Mouse (Mus musculus) forebrain, embryonic 10.5 days (tissue): Measurements from ENCODE around the gene Kmo. TPM values are rescaled to one million over a fixed set of nuclear protein-coding genes. Genes with fewer than 3 reads are reported as not detected.

Source experiments
- DNase-seq: peaks from one replicate; pipeline ENCODE4 v3.0.0-alpha.2; 2017; ENCODE audit warnings: low spot score; ENCODE audit errors: extremely low spot score
- H3K27ac ChIP-seq: fragments of 300-500 bp; sonication (generic); 2 replicates; pipeline ENCODE4 v1.5.1; 2016; ENCODE audit warnings: mild to moderate bottlenecking
- H3K27me3 ChIP-seq: fragments of 300-500 bp; sonication (generic); 2 replicates; pipeline ENCODE4 v1.6.1; 2016; ENCODE audit warnings: mild to moderate bottlenecking; ENCODE audit not compliant: poor library complexity, severe bottlenecking
- H3K36me3 ChIP-seq: fragments of 300-500 bp; sonication (generic); replicated peaks from 2 replicates; pipeline ENCODE4 v1.6.1; 2016; ENCODE audit warnings: mild to moderate bottlenecking, moderate library complexity
- H3K4me1 ChIP-seq: fragments of 300-500 bp; sonication (generic); 2 replicates; pipeline ENCODE4 v1.6.1; 2016
- H3K4me3 ChIP-seq: fragments of 300-500 bp; sonication (generic); 2 replicates; pipeline ENCODE4 v1.5.1; 2016; ENCODE audit warnings: mild to moderate bottlenecking, moderate library complexity
- H3K9me3 ChIP-seq: fragments of 300-500 bp; sonication (generic); 2 replicates; pipeline ENCODE4 v1.6.1; 2016; ENCODE audit warnings: mild to moderate bottlenecking, moderate library complexity
- WGBS: fragments of 180-500 bp; shearing (Covaris S2); methylation state at CpG from one replicate; pipeline ENCODE4 v1.1.7; 2016; 5-methylcytosine and 5-hydroxymethylcytosine counted together
- polyA plus RNA-seq: library from polyadenylated mRNA; unstranded; fragments of >200 nt; fragmentation: Nextera tagmentation; extraction: Ambion mirVana; gene quantifications from 2 replicates; pipeline ENCODE4 v1.2.1, GENCODE M21; 2016

Gene Kmo
- polyA plus RNA-seq, 1 experiment from 2014 or later = 0.07 TPM

DNA sequence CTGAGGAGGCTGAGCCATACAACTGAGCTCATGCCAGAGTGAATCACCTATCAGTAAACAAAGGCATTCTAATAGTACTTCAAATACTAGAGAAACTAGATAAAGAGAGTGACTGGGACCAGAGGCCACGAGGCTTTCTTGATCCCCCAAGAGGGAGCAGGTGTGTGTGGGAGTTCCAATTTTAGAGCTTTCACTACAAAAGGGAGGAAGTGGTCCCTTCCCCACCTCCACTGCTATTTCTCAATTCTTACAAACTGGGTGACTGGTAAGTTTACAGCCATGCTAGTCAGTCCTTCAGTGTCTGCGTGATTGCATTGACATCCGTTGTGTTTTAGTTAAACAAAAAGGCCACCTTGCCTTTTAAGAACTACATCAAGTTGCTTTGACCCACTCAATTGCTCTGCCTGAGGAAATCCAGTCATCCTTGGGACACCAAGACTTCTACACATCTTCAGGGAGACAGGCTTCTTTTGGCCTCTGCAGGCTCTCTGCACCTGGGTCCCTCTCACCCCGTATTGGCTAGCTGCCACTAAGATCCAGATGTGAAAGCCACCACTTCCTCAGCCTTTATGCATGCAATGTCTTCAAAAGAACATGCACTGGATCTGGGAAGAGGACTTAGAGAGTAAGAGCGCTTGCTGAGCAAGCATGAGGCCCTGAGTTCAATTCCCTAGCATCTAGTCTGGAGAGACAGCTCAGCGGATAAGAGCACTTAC lies 20.4 kb downstream of the Kmo start:
- no peaks in the 10 kb centered on the region for H3K9me3 ChIP-seq

GRCm38 (mm10) chr1:175643496-175644265 lies 23.5 kb downstream of the Kmo start:
- Histone ChIP-seq H3K9me3 (no peaks in the 10 kb centered on the region), H3K27me3 (no peaks in the 10 kb centered on the region), H3K4me3 (no peak overlapping the region), H3K36me3 (no peaks in the 10 kb centered on the region), H3K4me1 (no peaks in the 10 kb centered on the region; the same call in 1 of the 2 replicates), H3K27ac (no peak overlapping the region)
- DNase-seq = no peak
- 77% methylated on average over 5 of the region's 5 CpGs for WGBS

More for the DNA sequence above, 20.4 kb downstream of the Kmo start:
- 89% methylated on average over 6 of the region's 6 CpGs for WGBS
- DNase-seq = no peak
- Histone ChIP-seq H3K4me1 (no peaks in the 10 kb centered on the region; the same call in 1 of the 2 replicates), H3K4me3 (no peak overlapping the region), H3K27ac (no peak overlapping the region), H3K27me3 (no peaks in the 10 kb centered on the region), H3K36me3 (no peaks in the 10 kb centered on the region)

DNA sequence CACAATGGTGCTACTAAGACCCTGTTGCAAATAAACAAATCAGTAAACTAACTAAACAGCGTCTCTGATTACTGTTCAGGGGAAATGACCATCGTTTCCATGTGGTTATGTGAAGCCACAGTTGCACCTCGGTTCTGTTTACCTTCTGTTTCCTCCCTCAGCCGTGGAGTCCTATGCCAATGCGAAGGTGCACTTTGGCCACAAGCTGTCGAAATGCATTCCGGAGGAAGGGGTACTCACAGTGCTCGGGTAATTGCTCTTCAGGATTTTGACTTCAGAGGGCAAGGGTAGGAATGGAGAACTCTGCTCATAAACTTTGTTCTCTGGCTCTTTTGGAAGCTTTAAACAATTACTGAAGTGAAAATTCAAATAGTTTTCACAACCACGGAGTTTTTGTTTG lies 26.8 kb downstream of the Kmo start:
- Histone ChIP-seq H3K27ac (no peak overlapping the region), H3K4me3 (no peak overlapping the region), H3K27me3 (no peaks in the 10 kb centered on the region), H3K4me1 (no peaks in the 10 kb centered on the region), H3K9me3 (no peaks in the 10 kb centered on the region), H3K36me3 (no peaks in the 10 kb centered on the region)
- DNase-seq = no peak
- 86% methylated on average over 9 of the region's 9 CpGs for WGBS

- 97% methylated on average over 4 of the region's 4 CpGs for WGBS
- DNase-seq = no peak
- H3K4me1 ChIP-seq = no peaks in the 10 kb centered on the region
- H3K4me3 ChIP-seq = no peak overlapping the region
- no peaks in the 10 kb centered on the region for H3K9me3 ChIP-seq
- no peak overlapping the region for H3K27ac ChIP-seq
- H3K27me3 ChIP-seq = no peaks in the 10 kb centered on the region
- H3K36me3 ChIP-seq = no peaks in the 10 kb centered on the region
Measured at GRCm38 (mm10) chr1:175648615-175649014, 28.4 kb downstream of the Kmo start.

DNA sequence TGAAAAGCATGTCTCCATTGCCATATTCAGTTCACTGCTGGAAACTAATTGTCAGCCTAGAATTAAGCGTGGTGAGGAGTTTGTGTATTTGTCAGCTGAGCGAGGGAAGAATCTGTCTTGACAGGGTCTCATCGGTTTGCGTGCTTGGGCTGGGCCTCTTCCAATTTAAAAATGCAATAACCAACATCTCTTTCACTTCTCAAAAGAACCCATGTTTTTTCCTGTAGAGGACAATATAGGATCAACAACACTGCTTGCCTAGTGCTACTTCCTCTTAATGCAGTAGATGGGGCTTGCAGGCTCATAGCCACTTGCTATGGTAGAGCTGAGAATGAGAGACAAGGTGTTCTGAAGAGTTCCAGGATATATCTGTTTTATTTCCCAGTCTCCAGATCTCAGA lies 39.7 kb downstream of the Kmo start:
- H3K4me3 ChIP-seq = no peak overlapping the region
- 95% methylated on average over 4 of the region's 4 CpGs for WGBS

DNA sequence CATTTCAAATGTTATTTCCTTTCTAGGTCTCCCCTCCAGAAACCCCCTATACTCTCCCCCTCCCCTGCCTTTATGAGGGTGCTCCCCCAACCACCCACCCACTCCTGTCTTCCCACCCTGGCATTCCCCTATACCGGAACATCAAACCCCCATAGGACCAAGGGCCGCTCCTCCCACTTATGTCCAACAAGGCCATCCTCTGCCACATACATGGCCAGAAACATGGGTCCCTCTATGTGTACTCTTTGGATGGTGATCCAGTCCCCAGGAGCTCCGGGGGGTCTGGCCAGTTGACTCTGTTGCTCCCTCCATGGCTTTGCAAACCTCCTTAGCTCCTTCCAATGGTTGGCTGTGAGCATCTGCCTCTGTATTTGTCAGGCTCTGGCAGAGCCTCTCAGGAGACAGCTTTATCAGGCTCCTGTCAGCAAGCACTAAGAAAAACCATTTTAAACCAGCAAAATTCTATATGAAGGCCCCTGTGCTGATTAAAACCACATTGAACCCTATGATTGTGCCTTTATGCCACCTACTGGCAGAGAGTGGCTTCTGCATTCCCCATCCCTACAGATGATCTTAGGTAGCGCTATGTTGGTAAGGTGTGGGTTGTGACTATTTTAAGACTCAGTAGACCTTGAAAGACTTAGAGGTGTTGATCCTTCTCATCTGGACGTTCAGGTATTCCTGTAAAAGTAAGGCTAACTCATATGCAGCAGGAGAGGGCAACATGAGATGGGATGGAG lies 48.7 kb downstream of the Kmo start:
- H3K27me3 ChIP-seq = no peaks in the 10 kb centered on the region
- WGBS = 72% methylated on average over 5 of the region's 5 CpGs
- H3K9me3 ChIP-seq = no peaks in the 10 kb centered on the region
- no peak overlapping the region for H3K4me3 ChIP-seq
- H3K27ac ChIP-seq = no peak overlapping the region
- no peak for DNase-seq
- H3K36me3 ChIP-seq = no peaks in the 10 kb centered on the region
- H3K4me1 ChIP-seq = peaks cover 9% of the 10 kb centered on the region; the same call in 1 of the 2 replicates

More for the DNA sequence above, 39.7 kb downstream of the Kmo start:
- no peak overlapping the region for H3K27ac ChIP-seq
- H3K36me3 ChIP-seq = peaks cover 15% of the 10 kb centered on the region
- H3K4me1 ChIP-seq = no peaks in the 10 kb centered on the region
- H3K9me3 ChIP-seq = no peaks in the 10 kb centered on the region
- H3K27me3 ChIP-seq = no peaks in the 10 kb centered on the region
- DNase-seq = no peak

- Histone ChIP-seq H3K36me3 (no peaks in the 10 kb centered on the region), H3K4me1 (peaks cover 9% of the 10 kb centered on the region; the same call in 1 of the 2 replicates), H3K4me3 (no peak overlapping the region), H3K9me3 (no peaks in the 10 kb centered on the region), H3K27me3 (no peaks in the 10 kb centered on the region), H3K27ac (no peak overlapping the region)
- DNase-seq = no peak
- 96% methylated on average over 3 of the region's 3 CpGs for WGBS
Measured at GRCm38 (mm10) chr1:175669456-175669855, 49.3 kb downstream of the Kmo start.

GRCm38 (mm10) chr1:175670042-175670441 lies 49.9 kb downstream of the Kmo start:
- Histone ChIP-seq H3K4me1 (peaks cover 9% of the 10 kb centered on the region; the same call in 1 of the 2 replicates), H3K9me3 (no peaks in the 10 kb centered on the region), H3K27me3 (no peaks in the 10 kb centered on the region), H3K4me3 (no peak overlapping the region), H3K27ac (no peak overlapping the region), H3K36me3 (no peaks in the 10 kb centered on the region)
- DNase-seq = no peak
- WGBS = 77% methylated on average over 7 of the region's 7 CpGs

DNA sequence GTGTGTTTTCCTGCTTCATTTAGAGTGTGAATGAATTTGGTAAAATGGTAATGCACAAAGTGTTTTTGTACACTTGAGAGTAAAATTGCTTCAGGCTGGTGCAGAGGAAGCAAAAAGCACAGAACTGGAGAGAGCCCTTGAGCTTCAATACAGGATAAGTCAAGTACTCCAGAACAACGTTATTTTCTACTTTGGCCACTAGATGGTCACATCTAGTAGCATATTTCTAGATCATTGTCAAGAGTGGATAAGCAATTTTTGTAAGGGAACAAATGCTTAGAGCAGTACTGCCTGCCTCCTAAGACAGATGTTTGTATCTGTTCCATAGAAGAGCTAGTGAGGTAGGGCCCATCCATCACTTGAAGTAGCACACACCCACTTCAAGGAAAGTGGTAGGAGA lies 51.4 kb downstream of the Kmo start:
- Histone ChIP-seq H3K36me3 (no peaks in the 10 kb centered on the region), H3K27me3 (no peaks in the 10 kb centered on the region), H3K4me3 (no peak overlapping the region), H3K4me1 (0 out of 2 replicates have a peak, but pooled peaks cover 4% of the 10 kb centered on the region), H3K27ac (no peak overlapping the region), H3K9me3 (no peaks in the 10 kb centered on the region)
- DNase-seq = no peak
- WGBS = 54% methylated on average over 1 of the region's 1 CpGs

- no peaks in the 10 kb centered on the region for H3K27me3 ChIP-seq
- no peak overlapping the region for H3K27ac ChIP-seq
- 87% methylated on average over 7 of the region's 7 CpGs for WGBS
- H3K4me3 ChIP-seq = no peak overlapping the region
- H3K9me3 ChIP-seq = no peaks in the 10 kb centered on the region
- H3K36me3 ChIP-seq = no peaks in the 10 kb centered on the region
- no peak for DNase-seq
- 0 out of 2 replicates have a peak, but pooled peaks cover 4% of the 10 kb centered on the region for H3K4me1 ChIP-seq
Measured at GRCm38 (mm10) chr1:175673563-175674325, 53.6 kb downstream of the Kmo start.

DNA sequence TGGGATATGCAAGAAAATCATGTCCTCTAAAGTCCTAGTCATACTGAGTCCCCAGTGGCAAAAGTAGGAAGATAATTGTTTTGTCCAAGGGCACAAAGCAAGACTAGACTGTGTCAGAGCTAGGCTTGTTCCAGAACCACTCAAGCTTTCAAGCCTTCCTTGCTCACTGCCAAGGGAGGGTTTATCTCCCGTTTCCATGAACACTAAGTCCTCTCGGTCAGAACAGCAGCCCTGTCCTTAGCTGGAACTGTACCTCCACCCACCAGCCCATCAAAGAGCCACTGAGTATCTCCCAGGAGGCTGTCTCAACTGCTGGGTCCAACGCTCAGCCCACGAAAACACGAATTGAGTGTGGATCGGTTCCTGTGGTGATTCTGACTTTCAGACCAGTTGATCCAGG lies 54.9 kb downstream of the Kmo start:
- 0 out of 2 replicates have a peak, but pooled peaks cover under 1% of the 10 kb centered on the region for H3K4me1 ChIP-seq
- WGBS = 93% methylated on average over 6 of the region's 6 CpGs
- no peaks in the 10 kb centered on the region for H3K9me3 ChIP-seq
- DNase-seq = no peak
- H3K36me3 ChIP-seq = no peaks in the 10 kb centered on the region
- no peak overlapping the region for H3K27ac ChIP-seq
- no peak overlapping the region for H3K4me3 ChIP-seq
- H3K27me3 ChIP-seq = no peaks in the 10 kb centered on the region

GRCm38 (mm10) chr1:175677459-175677858 lies 57.3 kb downstream of the Kmo start:
- Histone ChIP-seq H3K27me3 (no peaks in the 10 kb centered on the region), H3K4me1 (no peaks in the 10 kb centered on the region), H3K36me3 (peaks cover 11% of the 10 kb centered on the region; the same call in 1 of the 2 replicates), H3K9me3 (no peaks in the 10 kb centered on the region), H3K4me3 (no peak overlapping the region), H3K27ac (no peak overlapping the region)
- 85% methylated on average over 6 of the region's 6 CpGs for WGBS
- DNase-seq = no peak
